Mouse (Mus musculus) retina, postnatal 7 days (tissue): Measurements from ENCODE around the gene Olfr1359.
A peak's percentile ranks its signal among the peaks of the same experiment; 100 is the strongest.
"Not testable (repeated sequence)": the region's sequence is repeated elsewhere in the genome, so short reads cannot be mapped to it uniquely, and the experiment has no call there.

ENCODE experiments used
- DNase-seq: peaks from one replicate; pipeline ENCODE4 v3.0.0-alpha.2; 2012; ENCODE audit warnings: low read depth, low spot score

Gene Olfr1359

DNA sequence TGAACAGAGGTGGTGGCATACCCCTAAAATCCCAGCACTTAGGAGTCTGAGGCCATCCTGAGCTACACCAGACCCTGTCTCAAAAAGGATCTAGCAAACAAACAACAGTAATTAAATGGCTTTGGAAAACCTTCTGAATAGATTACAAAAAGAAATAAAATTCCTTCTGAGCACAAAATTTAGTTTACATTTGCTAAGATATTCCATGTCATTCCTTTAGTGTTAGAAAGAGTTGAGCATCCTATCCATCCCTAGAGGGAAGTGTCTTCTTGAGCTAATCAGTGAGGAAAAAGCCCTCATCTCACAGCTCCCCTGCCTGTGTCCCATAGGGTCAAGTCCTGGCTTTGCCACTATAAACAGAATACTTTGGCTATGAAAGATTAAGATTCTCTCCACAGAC is at the start of gene Olfr1359:
TSS of gene Olfr1359 (plus strand) at position 301 of the 400 bp plus-strand sequence.
- DNase-seq = no peak

GRCm38 (mm10) chr13:21663286-21663685 is 34.6 kb upstream of the Olfr1359 start, which contains the start of gene Olfr1361:
Gene Olfr1361, minus strand, starts transcription at chr13:21663386.
- DNase-seq = no peak

DNA sequence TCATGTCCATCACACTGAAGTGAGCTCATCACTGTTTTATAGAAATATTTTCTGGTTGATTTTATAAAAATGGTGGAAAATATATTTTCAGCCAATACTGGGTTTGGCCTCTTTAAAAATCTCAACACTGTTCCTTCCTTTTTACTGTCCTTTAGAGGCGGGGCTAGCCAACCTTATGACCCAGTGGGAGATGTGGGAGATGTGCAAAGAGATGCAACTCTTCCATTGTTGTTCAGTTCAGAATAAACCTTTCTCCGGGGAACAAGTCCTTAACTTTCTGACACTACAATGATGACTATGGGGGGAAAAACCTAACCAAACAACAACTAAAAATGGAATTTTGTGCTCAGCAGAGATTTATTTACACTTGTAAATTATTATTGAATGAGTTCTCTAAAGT is 20.6 kb upstream of the Olfr1359 start, which contains the start of gene Olfr1360:
TSS of gene Olfr1360 (minus strand) at position 101 of the 400 bp plus-strand sequence.
- no peak for DNase-seq

GRCm38 (mm10) chr13:21706669-21707068 is 8.8 kb downstream of the Olfr1359 start:
- no peak for DNase-seq

GRCm38 (mm10) chr13:21710031-21710711 is 12.3 kb downstream of the Olfr1359 start:
- peak; percentile 83 for DNase-seq

- peak; percentile 76 for DNase-seq
Measured at GRCm38 (mm10) chr13:21710821-21711525, 13.1 kb downstream of the Olfr1359 start.

DNA sequence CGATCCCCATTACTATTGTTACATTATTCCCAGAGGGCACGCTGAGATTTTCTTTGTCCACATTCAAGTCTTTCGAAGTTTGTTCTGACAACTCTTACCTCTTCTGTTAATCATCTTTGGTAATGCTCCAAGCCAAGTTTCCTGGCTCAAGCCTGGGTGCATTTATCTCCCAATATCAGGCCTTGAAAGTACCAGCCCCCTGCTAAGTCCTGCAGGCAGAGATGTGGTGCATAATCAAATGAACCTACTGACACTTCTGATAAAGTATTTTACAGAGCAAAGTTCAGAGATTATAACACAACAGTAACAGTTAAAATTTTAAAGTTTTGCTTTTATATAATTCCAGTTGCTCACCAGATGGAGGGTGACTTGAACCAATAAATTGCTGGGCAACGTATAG is 13.8 kb downstream of the Olfr1359 start:
- DNase-seq = no peak

- DNase-seq = peak; percentile 54
Measured at GRCm38 (mm10) chr13:21714725-21715124, 16.8 kb downstream of the Olfr1359 start.

DNA sequence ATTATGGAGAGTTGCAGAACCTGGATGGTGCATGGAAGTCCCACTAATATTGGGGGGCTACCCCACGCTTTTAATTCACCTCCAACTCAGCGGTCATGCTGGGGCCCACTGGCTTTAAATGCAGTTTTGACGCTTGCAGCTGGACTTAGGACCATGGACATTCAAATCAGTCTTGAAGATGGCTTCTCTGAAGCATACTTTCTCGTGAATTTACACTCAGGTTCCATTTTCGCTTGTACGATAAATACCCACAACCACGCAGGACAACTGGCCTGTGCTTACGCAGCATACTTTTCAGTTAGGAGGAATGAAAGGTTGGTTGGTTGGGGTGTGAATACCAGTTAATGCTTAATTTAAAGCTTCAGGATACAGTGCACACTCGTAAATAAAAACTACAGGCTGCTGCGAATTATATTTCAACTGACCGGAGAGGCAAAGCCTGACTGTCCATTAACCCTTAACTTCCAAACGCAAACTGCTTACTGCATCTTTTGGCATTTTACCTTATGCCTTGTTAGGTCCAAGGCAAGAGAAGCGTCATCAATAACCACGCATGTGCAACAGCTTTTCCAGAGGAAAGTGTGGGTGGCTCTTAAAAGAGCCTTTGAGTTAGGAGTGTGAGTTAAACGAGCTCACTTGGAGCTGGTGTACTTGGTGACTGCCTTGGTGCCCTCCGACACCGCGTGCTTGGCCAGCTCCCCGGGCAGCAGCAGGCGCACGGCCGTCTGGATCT is 17.4 kb downstream of the Olfr1359 start:
- no peak for DNase-seq

DNA sequence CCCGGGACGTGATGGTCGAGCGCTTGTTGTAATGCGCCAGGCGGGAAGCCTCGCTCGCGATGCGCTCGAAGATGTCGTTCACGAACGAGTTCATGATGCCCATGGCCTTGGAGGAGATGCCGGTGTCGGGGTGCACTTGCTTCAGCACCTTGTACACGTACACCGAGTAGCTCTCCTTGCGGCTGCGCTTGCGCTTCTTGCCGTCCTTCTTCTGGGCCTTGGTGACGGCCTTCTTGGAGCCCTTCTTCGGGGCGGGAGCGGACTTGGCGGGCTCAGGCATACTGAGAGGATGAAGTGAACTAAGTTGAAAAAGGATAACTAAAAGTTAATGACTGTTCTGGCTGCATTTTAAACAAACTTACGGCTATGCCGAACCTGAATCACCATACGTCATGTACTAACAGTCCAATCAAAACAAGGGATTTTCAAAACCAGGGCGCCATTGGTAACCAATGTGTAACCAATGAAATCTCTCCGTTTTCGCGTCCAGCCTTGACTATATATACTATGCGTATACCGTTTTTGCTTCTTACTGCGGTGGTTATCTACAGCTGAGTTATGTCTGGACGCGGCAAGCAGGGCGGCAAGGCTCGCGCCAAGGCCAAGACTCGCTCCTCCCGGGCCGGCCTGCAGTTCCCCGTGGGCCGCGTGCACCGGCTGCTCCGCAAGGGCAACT is 18.1 kb downstream of the Olfr1359 start, which contains the start of the genes Hist1h2bl and Hist1h2ai:
TSS of gene Hist1h2bl (minus strand) at position 280 of the 676 bp plus-strand sequence.
TSS of gene Hist1h2ai (plus strand) at position 559 of the 676 bp plus-strand sequence.
- peak; percentile 84 for DNase-seq

GRCm38 (mm10) chr13:21716540-21717391 is 18.9 kb downstream of the Olfr1359 start:
- DNase-seq = not testable (repeated sequence)

- DNase-seq = peak; percentile 68
Measured at GRCm38 (mm10) chr13:21717397-21718357, 19.8 kb downstream of the Olfr1359 start, which contains the start of gene Hist1h3h. Gene Hist1h3h, plus strand, starts transcription at chr13:21717659.

DNA sequence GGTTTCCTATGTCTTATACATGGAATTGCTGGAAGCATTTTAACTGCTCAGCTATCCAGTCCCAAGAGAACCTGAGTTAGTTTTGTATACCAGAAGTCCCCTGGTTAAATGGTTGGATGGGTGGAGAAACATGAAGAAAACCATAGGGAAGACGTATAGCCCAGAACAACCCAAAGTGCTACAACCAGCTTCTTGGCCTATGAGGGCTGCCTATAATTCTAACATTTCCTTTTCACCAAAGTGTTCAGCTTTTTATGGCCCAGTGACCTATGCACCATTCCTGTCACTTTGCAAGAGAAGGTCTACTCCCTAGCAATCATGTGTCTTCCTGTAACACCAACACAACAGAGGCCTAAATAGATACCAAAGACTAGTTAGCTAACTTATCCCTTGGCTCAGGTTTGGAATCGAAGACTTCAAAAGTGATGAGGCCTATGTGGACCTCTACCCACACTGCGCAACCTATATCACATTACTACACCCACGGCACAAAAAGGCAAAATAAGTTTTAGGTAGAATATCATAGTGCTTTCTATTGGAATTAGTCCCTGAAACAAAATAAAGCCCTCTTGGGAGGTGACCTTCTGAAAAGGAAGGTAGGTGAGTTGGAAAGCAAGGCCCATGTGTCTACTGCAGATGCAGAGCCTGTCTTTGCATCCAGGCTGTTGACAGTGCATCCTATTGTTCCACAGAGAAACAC is 20.6 kb downstream of the Olfr1359 start:
- no peak for DNase-seq

DNA sequence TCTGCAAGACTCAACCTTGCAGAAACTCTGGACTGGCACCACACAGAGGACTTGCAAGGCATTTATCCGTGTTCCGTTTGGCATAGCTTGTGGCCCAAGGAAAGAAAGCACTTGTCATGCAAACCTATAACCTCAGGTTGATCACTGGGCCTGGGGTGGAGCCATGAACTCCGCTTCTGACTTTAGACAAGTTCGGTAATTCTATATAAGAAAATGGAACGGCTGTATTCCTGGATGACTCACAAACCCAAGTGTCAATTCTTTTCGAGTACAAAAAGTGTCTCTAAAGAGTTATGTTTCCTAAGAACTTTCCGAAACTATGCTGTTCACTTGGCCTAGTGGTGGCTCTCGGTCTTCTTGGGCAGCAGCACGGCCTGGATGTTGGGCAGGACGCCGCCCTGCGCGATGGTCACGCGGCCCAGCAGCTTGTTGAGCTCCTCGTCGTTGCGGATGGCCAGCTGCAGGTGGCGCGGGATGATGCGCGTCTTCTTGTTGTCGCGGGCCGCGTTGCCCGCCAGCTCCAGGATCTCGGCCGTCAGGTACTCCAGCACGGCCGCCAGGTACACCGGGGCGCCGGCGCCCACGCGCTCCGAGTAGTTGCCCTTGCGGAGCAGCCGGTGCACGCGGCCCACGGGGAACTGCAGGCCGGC is 23.3 kb downstream of the Olfr1359 start:
- not testable (repeated sequence) for DNase-seq

DNA sequence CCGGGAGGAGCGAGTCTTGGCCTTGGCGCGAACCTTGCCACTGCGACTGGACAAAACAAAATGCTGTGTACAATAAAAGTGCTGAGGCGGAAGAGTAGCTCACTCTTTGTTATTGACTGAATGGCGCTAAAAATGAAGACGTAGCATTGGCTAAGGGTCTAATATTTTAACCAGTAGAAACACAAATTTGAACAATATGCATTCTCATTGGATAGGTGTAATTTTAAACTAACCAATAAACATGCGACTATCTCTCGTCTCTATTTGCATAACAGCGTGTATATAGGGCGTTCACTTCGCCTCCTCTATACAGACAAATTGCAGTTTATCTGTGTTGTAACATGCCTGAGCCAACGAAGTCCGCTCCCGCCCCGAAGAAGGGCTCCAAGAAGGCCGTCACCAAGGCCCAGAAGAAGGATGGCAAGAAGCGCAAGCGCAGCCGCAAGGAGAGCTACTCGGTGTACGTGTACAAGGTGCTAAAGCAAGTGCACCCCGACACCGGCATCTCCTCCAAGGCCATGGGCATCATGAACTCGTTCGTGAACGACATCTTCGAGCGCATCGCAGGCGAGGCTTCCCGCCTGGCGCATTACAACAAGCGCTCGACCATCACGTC is 24.0 kb downstream of the Olfr1359 start, which contains the start of gene Hist1h2bm:
TSS of gene Hist1h2bm (plus strand) at position 288 of the 616 bp plus-strand sequence.
- peak; percentile 73 for DNase-seq

DNA sequence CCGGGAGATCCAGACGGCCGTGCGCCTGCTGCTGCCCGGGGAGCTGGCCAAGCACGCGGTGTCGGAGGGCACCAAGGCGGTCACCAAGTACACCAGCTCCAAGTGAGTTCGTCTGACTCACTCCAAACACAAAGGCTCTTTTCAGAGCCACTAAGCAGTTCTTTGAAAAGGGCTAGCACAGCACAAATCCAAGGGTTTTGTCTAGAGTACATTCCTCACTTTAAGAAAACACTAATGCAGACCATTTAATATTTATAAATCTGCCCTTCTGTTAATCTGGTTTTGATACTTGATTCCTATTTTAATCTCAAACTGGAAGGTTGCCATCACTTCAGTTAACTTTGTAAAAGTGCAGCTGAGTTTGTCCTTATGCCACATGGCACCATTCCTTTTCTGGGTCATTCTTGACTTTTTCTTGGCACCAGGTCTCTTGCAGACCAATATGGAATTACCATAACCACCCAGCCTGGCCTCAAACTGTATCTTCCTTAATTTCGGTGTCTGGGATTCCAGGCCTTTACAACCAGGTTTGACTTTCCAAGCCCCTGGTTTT is 24.5 kb downstream of the Olfr1359 start:
- DNase-seq = no peak
